Mouse (Mus musculus): ENCODE measurements at regions not wholly inside any gene's neighbourhood (a gene's known extent, or its start where the extent isn't known, plus 50 kb on each side); places are given as distances from the start of the nearest gene placed in this dataset.

DNA sequence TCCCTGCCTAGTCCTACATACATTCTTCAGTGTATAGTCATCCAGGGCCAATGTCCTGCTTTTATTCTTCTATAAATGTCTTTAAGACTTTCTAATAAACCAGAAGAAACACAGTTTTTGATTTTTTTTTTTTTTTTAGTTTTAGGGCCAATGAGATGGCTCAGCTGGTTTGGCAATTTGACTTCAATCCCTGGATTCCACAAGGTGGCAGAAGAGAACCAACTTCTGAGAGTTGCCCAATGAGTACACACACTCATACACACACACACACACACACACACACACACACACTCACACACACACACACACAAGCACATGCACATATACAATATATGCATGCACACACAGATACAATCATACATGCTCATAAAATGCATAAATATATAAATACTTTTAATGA is 251.8 kb downstream of the Itga8 start:
- no peaks in the 10 kb centered on the region for H3K36me3 ChIP-seq
- H3K4me2 ChIP-seq = no peak overlapping the region
- no peaks in the 10 kb centered on the region for H3K27me3 ChIP-seq (replicated peaks)
- H3K9me3 ChIP-seq = no peaks in the 10 kb centered on the region
- H3K9ac ChIP-seq = no peak overlapping the region
- H3K4me1 ChIP-seq = peaks cover 2% of the 10 kb centered on the region; the same call in 1 of the 2 replicates
- H3K27ac ChIP-seq = no peak overlapping the region
- no peak for ATAC-seq (ENCODE audit: insufficient read depth, low FRiP score, low read depth)
- no peak overlapping the region for H3K4me3 ChIP-seq (replicated peaks)

DNA sequence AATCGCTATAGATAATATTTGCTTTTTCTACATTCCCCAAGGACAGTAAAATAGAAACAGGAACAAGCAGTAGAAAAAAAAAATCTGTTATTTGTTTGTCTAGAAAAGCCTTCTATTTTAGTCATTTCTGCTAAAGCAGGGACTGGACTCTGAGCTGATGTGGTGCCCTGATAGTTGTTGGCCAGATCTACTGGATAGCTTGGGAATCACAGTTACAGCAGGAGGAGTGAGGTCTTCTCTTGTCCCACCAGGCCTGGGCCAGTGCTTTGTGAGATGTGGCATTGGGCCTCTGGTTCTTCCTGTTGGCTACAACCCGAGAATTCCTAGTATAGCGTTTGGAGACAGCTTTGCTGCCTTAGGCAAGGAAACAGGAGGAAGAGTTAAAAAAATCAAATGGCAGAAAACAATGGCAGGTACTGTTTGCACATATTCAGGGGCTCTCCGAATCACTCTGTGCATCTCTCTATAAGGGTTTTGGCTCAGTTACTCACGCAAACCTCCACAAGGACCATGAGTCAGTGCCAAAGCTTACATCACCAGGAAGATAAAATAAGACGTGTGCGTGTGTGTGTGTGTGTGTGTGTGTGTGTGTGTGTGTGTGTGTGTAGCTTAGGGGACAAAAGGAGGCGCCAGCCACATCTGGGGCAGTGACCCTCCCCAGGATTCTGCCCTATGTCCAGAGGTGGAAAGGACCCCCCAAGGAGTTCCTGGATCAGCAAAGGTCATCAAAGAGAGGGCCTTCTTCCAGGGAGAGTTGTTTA is 248.1 kb downstream of the Itga8 start:
- no peak overlapping the region for H3K4me2 ChIP-seq
- H3K36me3 ChIP-seq = no peaks in the 10 kb centered on the region
- H3K9ac ChIP-seq = no peak overlapping the region
- H3K27ac ChIP-seq = peak overlapping the region; percentile 61
- no peak for ATAC-seq (ENCODE audit: insufficient read depth, low FRiP score, low read depth)
- peaks cover 2% of the 10 kb centered on the region; the same call in 1 of the 2 replicates for H3K4me1 ChIP-seq
- H3K4me3 ChIP-seq (replicated peaks) = no peak overlapping the region
- H3K27me3 ChIP-seq (replicated peaks) = no peaks in the 10 kb centered on the region
- H3K9me3 ChIP-seq = no peaks in the 10 kb centered on the region
- WGBS = 42% methylated on average over 8 of the region's 8 CpGs

DNA sequence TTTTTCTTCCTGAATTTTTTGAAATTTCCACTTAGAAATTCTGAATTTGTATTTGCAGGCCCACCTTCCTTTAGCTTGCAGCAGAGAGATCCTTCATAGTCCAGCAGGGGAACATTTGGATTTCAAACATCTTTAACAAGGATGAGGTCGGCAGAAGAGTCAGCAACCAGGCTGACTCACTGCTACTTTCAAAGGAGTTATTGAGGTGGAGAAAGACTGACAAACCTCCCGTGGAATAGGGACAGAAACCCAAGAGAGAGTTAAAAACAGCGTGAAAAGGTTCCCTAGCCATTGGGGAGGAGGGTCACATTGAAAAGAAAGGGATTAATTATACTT is 247.6 kb downstream of the Itga8 start:
- H3K27ac ChIP-seq = no peak overlapping the region
- peaks cover 2% of the 10 kb centered on the region; the same call in 1 of the 2 replicates for H3K4me1 ChIP-seq
- H3K4me3 ChIP-seq (replicated peaks) = no peak overlapping the region
- WGBS = 47% methylated on average over 3 of the region's 3 CpGs
- H3K9ac ChIP-seq = no peak overlapping the region
- no peaks in the 10 kb centered on the region for H3K36me3 ChIP-seq
- no peak overlapping the region for H3K4me2 ChIP-seq
- no peak for ATAC-seq (ENCODE audit: insufficient read depth, low FRiP score, low read depth)
- no peaks in the 10 kb centered on the region for H3K27me3 ChIP-seq (replicated peaks)
- no peaks in the 10 kb centered on the region for H3K9me3 ChIP-seq
